Mouse (Mus musculus): ENCODE measurements around the gene Mybpc1.

GRCm38 (mm10) chr10:88523212-88523611 is 81.7 kb downstream of the Mybpc1 start:
- TF ChIP-seq CTCF (IDR thresholded peaks at IDR 0.05; ENCODE audit: low read depth) (no peak), EP300 (IDR thresholded peaks at IDR 0.05; ENCODE audit: low read depth) (no peak)

All from liver, embryonic 14.5 days (tissue).